Mouse (Mus musculus): Measurements from ENCODE around the gene Rab40c. TPM values are rescaled to one million over a fixed set of nuclear protein-coding genes. Genes with fewer than 3 reads are reported as not detected.
A peak's percentile ranks its signal among the peaks of the same experiment; 100 is the strongest.

Gene Rab40c
- polyA plus RNA-seq, 1 experiment from 2014 or later = 52.2 TPM

DNA sequence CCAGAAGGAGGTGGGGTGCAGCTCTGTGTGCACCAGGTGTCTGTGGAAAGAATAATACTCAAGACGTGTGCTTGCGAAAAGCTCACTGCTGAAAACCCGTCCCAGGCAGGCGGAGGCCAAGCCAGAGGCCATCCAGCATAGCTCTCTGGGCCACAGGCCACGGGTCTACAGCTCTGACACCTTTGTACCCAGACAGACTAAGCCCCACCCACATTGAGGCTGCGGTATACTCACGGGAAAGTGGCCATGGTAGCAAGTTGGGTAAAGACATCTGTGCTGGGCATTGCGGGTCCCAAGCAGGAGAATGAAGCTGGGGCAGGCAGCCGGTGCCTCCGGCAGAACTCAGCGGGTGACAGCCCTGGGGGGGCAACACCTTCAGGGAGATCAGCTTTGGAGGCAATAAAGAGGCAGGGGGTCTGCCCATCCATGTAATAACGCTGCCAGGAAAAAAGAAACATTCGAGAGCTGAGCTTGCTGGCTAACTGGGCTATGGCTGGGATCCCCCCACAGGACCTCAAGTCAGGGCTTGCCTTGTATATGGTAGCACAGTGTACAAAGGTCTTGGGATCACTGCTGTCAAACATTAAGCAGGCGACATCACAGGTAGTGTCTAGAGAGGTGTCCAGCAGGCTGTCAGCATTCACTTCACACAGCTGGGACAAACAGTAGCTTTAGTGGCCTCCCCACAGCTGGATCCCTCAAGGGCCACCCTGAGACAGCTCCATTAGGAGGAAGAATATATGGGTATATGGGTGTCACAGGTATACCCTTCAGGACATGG lies 79.9 kb downstream of the Rab40c start:
- H3K4me1 ChIP-seq (ENCODE audit: control insufficient read depth, insufficient read depth, low read length) = peaks cover 43% of the 10 kb centered on the region

DNA sequence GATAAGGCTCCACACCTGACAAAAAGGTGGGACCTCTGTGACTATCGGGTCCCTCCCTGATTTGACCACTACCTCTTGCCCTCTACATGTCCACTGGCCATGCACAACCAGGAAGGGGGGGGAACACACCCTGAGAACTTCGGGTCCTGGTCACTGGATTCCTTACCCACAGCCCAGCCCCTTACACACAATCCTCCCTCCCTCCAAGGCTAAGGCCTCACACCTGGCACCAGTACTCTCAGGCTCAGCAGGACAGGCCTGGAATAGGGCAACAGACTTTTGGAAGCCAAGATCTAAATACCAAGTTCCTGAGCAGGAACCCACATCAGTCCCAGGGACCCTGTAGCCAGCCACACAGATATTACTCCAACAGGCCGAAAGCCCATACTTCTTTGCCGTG lies 80.6 kb downstream of the Rab40c start:
- Histone ChIP-seq H3K9ac (ENCODE audit: low read depth, low read length) (no peak overlapping the region), H3K9me3 (replicated peaks; ENCODE audit: control insufficient read depth, low read length, poor library complexity, severe bottlenecking) (no peaks in the 10 kb centered on the region), H3K36me3 (ENCODE audit: control insufficient read depth, insufficient read depth, low read length) (peaks cover 32% of the 10 kb centered on the region), H3K27me3 (ENCODE audit: control insufficient read depth, insufficient read depth, low read depth, low read length) (no peaks in the 10 kb centered on the region), H3K4me3 (ENCODE audit: low read depth, low read length) (no peak overlapping the region), H3K4me2 (ENCODE audit: low read length) (no peak overlapping the region), H3K27ac (ENCODE audit: low read length) (no peak overlapping the region), H3K4me1 (ENCODE audit: control insufficient read depth, insufficient read depth, low read length) (peaks cover 49% of the 10 kb centered on the region)
- 93% methylated on average over 4 of the region's 4 CpGs for WGBS
- ATAC-seq = no peak

More for the DNA sequence above, 79.9 kb downstream of the Rab40c start:
- 88% methylated on average over 14 of the region's 14 CpGs for WGBS
- Histone ChIP-seq H3K27ac (ENCODE audit: low read length) (no peak overlapping the region), H3K27me3 (ENCODE audit: control insufficient read depth, insufficient read depth, low read depth, low read length) (no peaks in the 10 kb centered on the region), H3K9me3 (replicated peaks; ENCODE audit: control insufficient read depth, low read length, poor library complexity, severe bottlenecking) (no peaks in the 10 kb centered on the region), H3K9ac (ENCODE audit: low read depth, low read length) (no peak overlapping the region), H3K4me3 (ENCODE audit: low read depth, low read length) (no peak overlapping the region), H3K4me2 (ENCODE audit: low read length) (no peak overlapping the region), H3K36me3 (ENCODE audit: control insufficient read depth, insufficient read depth, low read length) (peaks cover 32% of the 10 kb centered on the region)
- ATAC-seq = no peak

DNA sequence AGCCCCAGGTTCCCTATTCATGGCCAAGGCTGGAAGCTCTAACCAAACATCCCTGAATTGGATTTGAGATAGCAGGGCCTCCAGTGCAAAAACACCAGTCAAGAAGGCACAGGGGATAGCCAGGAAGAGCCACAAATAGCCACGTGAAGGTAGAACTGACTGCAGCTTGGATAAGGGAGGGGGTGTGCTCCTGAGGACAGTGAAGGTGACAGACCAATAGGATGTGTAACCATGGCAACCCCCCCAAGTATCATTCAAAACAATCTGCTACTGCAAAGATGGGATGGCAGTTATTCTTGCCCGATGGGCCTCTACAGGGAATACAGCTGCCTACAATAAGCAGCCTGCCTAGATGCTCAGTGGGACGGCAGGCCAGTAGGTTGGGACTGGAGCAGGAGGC lies 82.0 kb downstream of the Rab40c start:
- H3K27ac ChIP-seq (ENCODE audit: low read length) = peak overlapping the region; percentile 86
- no peaks in the 10 kb centered on the region for H3K9me3 ChIP-seq (replicated peaks; ENCODE audit: control insufficient read depth, low read length, poor library complexity, severe bottlenecking)
- peak overlapping the region; percentile 71 for H3K4me2 ChIP-seq (ENCODE audit: low read length)
- H3K4me1 ChIP-seq (ENCODE audit: control insufficient read depth, insufficient read depth, low read length) = peaks cover 43% of the 10 kb centered on the region
- no peak overlapping the region; the same call in 1 of the 2 replicates for H3K4me3 ChIP-seq (ENCODE audit: low read depth, low read length)
- H3K9ac ChIP-seq (ENCODE audit: low read depth, low read length) = peak overlapping the region; percentile 81; the same call in 1 of the 2 replicates
- H3K27me3 ChIP-seq (ENCODE audit: control insufficient read depth, insufficient read depth, low read depth, low read length) = no peaks in the 10 kb centered on the region
- 16% methylated on average over 3 of the region's 3 CpGs for WGBS
- ATAC-seq = no peak
- H3K36me3 ChIP-seq (ENCODE audit: control insufficient read depth, insufficient read depth, low read length) = peaks cover 32% of the 10 kb centered on the region

DNA sequence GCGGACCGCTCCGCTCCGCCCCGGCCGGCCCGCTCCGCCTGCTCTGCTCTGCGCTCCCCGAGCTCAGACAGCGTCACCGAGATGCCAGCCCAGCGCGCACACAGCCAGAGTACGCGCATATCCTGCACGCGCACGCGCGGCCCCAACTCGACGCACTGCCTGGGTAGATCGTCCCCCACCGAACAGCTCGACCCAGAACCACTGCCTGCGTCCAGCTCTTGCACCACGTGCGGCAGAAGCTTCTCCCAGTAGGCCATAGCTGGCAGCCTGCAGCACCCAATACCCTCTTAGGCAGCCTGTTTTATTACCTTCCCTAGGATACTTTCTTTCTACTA lies 82.5 kb downstream of the Rab40c start, which contains the start of gene Rhbdl1:
TSS of gene Rhbdl1 (minus strand) at position 220 of the 335 bp plus-strand sequence.
- WGBS = under 1% methylated on average over 29 of the region's 29 CpGs
- peak within 1 kb of the TSS; percentile 71 for H3K4me2 ChIP-seq (ENCODE audit: low read length)
- peak within 1 kb of the TSS; percentile 56 for H3K4me3 ChIP-seq (ENCODE audit: low read depth, low read length)
- peak within 1 kb of the TSS; percentile 86 for H3K27ac ChIP-seq (ENCODE audit: low read length)
- peak; percentile 37 for ATAC-seq
- H3K4me1 ChIP-seq (ENCODE audit: control insufficient read depth, insufficient read depth, low read length) = peaks cover 46% of the 10 kb centered on the region
- peaks cover 30% of the 10 kb centered on the region for H3K36me3 ChIP-seq (ENCODE audit: control insufficient read depth, insufficient read depth, low read length)
- no peaks in the 10 kb centered on the region for H3K9me3 ChIP-seq (replicated peaks; ENCODE audit: control insufficient read depth, low read length, poor library complexity, severe bottlenecking)
- H3K27me3 ChIP-seq (ENCODE audit: control insufficient read depth, insufficient read depth, low read depth, low read length) = no peaks in the 10 kb centered on the region
- peak within 1 kb of the TSS; percentile 81 for H3K9ac ChIP-seq (ENCODE audit: low read depth, low read length)

DNA sequence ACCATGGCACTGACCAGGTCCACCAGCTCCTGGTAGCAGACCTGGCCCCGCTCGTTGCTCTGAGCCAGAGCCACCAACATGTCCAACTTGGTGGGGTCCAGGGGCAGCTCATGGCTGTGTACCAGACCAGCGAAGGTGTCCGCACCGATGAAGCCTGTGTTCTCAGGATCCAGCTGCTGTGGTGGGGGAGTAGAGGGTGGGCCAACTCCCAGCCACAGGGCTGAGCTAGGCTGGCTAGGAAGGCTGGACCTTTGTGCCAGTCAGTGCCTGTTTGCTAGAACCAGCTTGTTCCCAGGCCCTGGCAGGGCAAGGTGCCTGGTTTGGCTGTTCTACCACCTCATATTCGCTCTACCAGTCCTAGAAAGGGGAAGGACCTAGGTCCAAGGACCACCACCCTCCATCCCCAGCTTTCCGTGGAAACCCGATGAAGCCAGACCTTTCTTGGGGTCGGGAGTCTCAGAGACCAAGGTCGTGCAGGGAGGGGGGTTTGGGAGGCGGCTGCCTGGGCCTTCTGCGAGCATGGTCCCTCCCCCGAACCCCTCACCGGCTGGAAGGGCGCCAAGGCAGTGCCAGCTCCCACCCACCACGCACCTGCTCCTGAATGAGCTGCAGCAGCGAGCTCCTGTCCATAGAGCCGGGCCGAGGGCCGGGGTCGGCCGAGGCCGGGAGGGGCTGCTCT lies 83.0 kb downstream of the Rab40c start:
- 23% methylated on average over 22 of the region's 23 CpGs for WGBS
- no peak for ATAC-seq
- peak overlapping the region; percentile 56 for H3K4me3 ChIP-seq (ENCODE audit: low read depth, low read length)

DNA sequence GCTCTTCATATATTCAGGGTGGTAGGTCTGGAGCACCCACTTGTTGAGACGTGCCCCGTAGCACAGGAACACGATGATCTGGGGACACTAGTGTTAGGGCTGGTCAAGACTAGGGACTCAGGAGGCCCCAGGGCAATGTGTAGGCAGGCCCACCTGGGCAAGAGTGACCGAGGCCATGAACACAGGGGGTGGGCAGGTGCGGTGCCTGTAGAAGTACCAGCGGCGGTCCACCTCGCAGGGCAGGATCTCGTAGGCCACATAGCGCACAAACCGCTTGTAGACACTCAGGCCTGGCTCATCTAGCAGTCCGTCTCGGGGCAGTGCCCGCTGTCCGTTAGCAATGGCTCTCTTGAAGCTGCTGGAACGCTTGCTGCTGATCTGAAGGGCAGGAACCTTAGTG lies 83.7 kb downstream of the Rab40c start:
- H3K9ac ChIP-seq (ENCODE audit: low read depth, low read length) = peak overlapping the region; percentile 81; the same call in 1 of the 2 replicates
- H3K4me3 ChIP-seq (ENCODE audit: low read depth, low read length) = no peak overlapping the region
- peak overlapping the region; percentile 71 for H3K4me2 ChIP-seq (ENCODE audit: low read length)
- no peaks in the 10 kb centered on the region for H3K27me3 ChIP-seq (ENCODE audit: control insufficient read depth, insufficient read depth, low read depth, low read length)
- H3K4me1 ChIP-seq (ENCODE audit: control insufficient read depth, insufficient read depth, low read length) = peaks cover 58% of the 10 kb centered on the region
- H3K9me3 ChIP-seq (replicated peaks; ENCODE audit: control insufficient read depth, low read length, poor library complexity, severe bottlenecking) = no peaks in the 10 kb centered on the region
- WGBS = 93% methylated on average over 16 of the region's 16 CpGs
- H3K36me3 ChIP-seq (ENCODE audit: control insufficient read depth, insufficient read depth, low read length) = peaks cover 30% of the 10 kb centered on the region
- no peak overlapping the region for H3K27ac ChIP-seq (ENCODE audit: low read length)
- ATAC-seq = no peak

More for the DNA sequence above, 83.0 kb downstream of the Rab40c start:
- peak overlapping the region; percentile 81 for H3K9ac ChIP-seq (ENCODE audit: low read depth, low read length)
- peak overlapping the region; percentile 71 for H3K4me2 ChIP-seq (ENCODE audit: low read length)
- H3K27me3 ChIP-seq (ENCODE audit: control insufficient read depth, insufficient read depth, low read depth, low read length) = no peaks in the 10 kb centered on the region
- peaks cover 51% of the 10 kb centered on the region for H3K4me1 ChIP-seq (ENCODE audit: control insufficient read depth, insufficient read depth, low read length)
- no peaks in the 10 kb centered on the region for H3K9me3 ChIP-seq (replicated peaks; ENCODE audit: control insufficient read depth, low read length, poor library complexity, severe bottlenecking)
- peak overlapping the region; percentile 86 for H3K27ac ChIP-seq (ENCODE audit: low read length)
- H3K36me3 ChIP-seq (ENCODE audit: control insufficient read depth, insufficient read depth, low read length) = peaks cover 30% of the 10 kb centered on the region

DNA sequence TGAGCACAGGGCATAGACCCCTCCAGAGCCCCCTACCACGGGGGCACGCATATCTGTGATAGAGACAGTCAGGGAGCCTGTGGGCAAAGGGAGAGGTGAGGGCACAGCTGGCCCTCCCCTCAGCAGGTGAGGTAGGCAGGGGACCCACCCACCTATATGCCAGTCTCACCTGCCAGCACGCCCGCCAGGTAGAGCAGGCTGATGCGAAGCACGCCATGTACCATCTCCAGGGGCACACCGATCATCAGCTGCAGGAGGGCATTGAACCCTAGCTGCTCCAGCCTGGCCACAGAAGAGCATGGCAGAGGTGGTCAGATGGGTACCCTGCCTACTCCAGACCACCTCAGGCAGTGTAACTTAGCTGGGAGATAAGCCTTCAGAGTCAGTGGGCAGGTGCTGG lies 84.2 kb downstream of the Rab40c start:
- H3K27me3 ChIP-seq (ENCODE audit: control insufficient read depth, insufficient read depth, low read depth, low read length) = no peaks in the 10 kb centered on the region
- peak overlapping the region; percentile 91 for H3K4me2 ChIP-seq (ENCODE audit: low read length)
- no peak for ATAC-seq
- peaks cover 30% of the 10 kb centered on the region for H3K36me3 ChIP-seq (ENCODE audit: control insufficient read depth, insufficient read depth, low read length)
- H3K27ac ChIP-seq (ENCODE audit: low read length) = no peak overlapping the region
- no peak overlapping the region for H3K9ac ChIP-seq (ENCODE audit: low read depth, low read length)
- WGBS = 97% methylated on average over 7 of the region's 7 CpGs
- no peaks in the 10 kb centered on the region for H3K9me3 ChIP-seq (replicated peaks; ENCODE audit: control insufficient read depth, low read length, poor library complexity, severe bottlenecking)
- no peak overlapping the region for H3K4me3 ChIP-seq (ENCODE audit: low read depth, low read length)
- H3K4me1 ChIP-seq (ENCODE audit: control insufficient read depth, insufficient read depth, low read length) = peaks cover 62% of the 10 kb centered on the region

DNA sequence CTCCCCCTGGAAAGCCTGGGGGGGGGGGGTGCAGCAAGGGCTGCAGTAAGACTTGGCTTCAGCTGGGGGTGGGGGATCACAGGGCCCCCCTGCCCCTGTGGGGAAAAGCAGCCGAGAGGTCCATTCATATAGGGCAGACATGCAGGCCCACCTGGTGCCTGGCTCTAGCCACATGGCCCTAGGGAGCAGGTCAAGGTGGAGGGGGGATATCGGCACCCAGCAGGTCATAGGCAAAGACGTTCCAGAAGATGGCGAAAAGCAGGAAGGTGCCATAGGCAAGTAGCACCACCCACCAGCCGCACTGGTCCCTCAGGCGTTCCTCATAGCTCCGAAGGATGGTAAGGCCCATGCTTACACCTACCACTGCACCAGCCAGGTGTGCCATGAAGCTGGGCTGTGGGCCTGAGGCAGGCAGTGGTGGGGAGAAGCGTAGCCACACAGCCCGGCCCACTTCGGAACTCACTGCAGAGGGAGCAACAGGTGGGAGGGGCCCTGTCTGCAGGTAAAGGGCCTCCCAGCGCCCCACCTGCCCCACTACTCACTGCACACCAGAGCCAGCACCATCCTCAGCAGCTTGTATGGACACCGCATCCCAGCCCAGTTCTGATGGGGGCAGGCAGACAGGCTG lies 84.8 kb downstream of the Rab40c start:
- Histone ChIP-seq H3K27ac (ENCODE audit: low read length) (no peak overlapping the region), H3K9me3 (replicated peaks; ENCODE audit: control insufficient read depth, low read length, poor library complexity, severe bottlenecking) (no peaks in the 10 kb centered on the region), H3K4me2 (ENCODE audit: low read length) (peak overlapping the region; percentile 91), H3K9ac (ENCODE audit: low read depth, low read length) (peak overlapping the region; percentile 84; the same call in 1 of the 2 replicates), H3K27me3 (ENCODE audit: control insufficient read depth, insufficient read depth, low read depth, low read length) (no peaks in the 10 kb centered on the region), H3K4me3 (ENCODE audit: low read depth, low read length) (peak overlapping the region; percentile 4; the same call in 1 of the 2 replicates), H3K36me3 (ENCODE audit: control insufficient read depth, insufficient read depth, low read length) (peaks cover 28% of the 10 kb centered on the region), H3K4me1 (ENCODE audit: control insufficient read depth, insufficient read depth, low read length) (peaks cover 67% of the 10 kb centered on the region)
- no peak for ATAC-seq
- 90% methylated on average over 12 of the region's 12 CpGs for WGBS
